Mouse (Mus musculus) neural tube, embryonic 10.5 days (tissue): ENCODE measurements around the gene Dbndd2.

Source experiments
- DNase-seq: peaks from one replicate; pipeline ENCODE4 v3.0.0-alpha.2; 2017; ENCODE audit warnings: low spot score; ENCODE audit errors: extremely low spot score

The Dbndd2 gene

GRCm38 (mm10) chr2:164485681-164486257 lies at the start of gene Dbndd2:
Dbndd2 (plus strand) TSS chr2:164486106.
- peak; percentile 48 for DNase-seq

GRCm38 (mm10) chr2:164436215-164436913 lies 49.5 kb upstream of the Dbndd2 start:
- no peak for DNase-seq

GRCm38 (mm10) chr2:164436961-164437360 lies 48.9 kb upstream of the Dbndd2 start:
- no peak for DNase-seq

GRCm38 (mm10) chr2:164437710-164438109 lies 48.2 kb upstream of the Dbndd2 start:
- DNase-seq = no peak

GRCm38 (mm10) chr2:164438257-164438656 lies 47.6 kb upstream of the Dbndd2 start:
- no peak for DNase-seq

GRCm38 (mm10) chr2:164439001-164439421 lies 46.9 kb upstream of the Dbndd2 start:
- DNase-seq = no peak

- no peak for DNase-seq
These were observed 45.6 kb upstream of the Dbndd2 start for GRCm38 (mm10) chr2:164440314-164440713.

- no peak for DNase-seq
These were observed 44.8 kb upstream of the Dbndd2 start for GRCm38 (mm10) chr2:164441155-164441554.

GRCm38 (mm10) chr2:164441731-164442130 lies 44.2 kb upstream of the Dbndd2 start:
- no peak for DNase-seq

- DNase-seq = no peak
These were observed 43.4 kb upstream of the Dbndd2 start for GRCm38 (mm10) chr2:164442315-164443050.

GRCm38 (mm10) chr2:164443051-164443437 lies 42.9 kb upstream of the Dbndd2 start:
- DNase-seq = peak; percentile 86

GRCm38 (mm10) chr2:164443460-164444000 lies 42.4 kb upstream of the Dbndd2 start, which contains the start of gene Sdc4:
Sdc4 (minus strand) TSS chr2:164443887.
- DNase-seq = no peak

GRCm38 (mm10) chr2:164444701-164445100 lies 41.2 kb upstream of the Dbndd2 start:
- no peak for DNase-seq

- DNase-seq = no peak
These were observed 40.4 kb upstream of the Dbndd2 start for GRCm38 (mm10) chr2:164445399-164446085.

GRCm38 (mm10) chr2:164446086-164446469 lies 39.8 kb upstream of the Dbndd2 start:
- DNase-seq = no peak

- no peak for DNase-seq
These were observed 37.8 kb upstream of the Dbndd2 start for GRCm38 (mm10) chr2:164448140-164448539.

GRCm38 (mm10) chr2:164448921-164449320 lies 37.0 kb upstream of the Dbndd2 start:
- DNase-seq = no peak

- no peak for DNase-seq
These were observed 36.4 kb upstream of the Dbndd2 start for GRCm38 (mm10) chr2:164449341-164450042.

GRCm38 (mm10) chr2:164452000-164452676 lies 33.8 kb upstream of the Dbndd2 start:
- DNase-seq = peak; percentile 53

- no peak for DNase-seq
These were observed 32.7 kb upstream of the Dbndd2 start for GRCm38 (mm10) chr2:164453047-164453757.
